Mouse (Mus musculus): ENCODE data around the gene Kcnip3. TPM values are rescaled to one million over a fixed set of nuclear protein-coding genes. Genes with fewer than 3 reads are reported as not detected.
A peak's percentile ranks its signal among the peaks of the same experiment; 100 is the strongest.

Gene Kcnip3
- 3.5 and 4.0 TPM in 2 replicates for polyA plus RNA-seq (2015; fragmentation: Nextera tagmentation; extraction: Ambion mirVana)

- Histone ChIP-seq H3K4me2 (peak within 1 kb of the TSS; percentile 62), H3K27ac (0 out of 2 replicates have a peak within 1 kb of the TSS, but pooled peaks have one; percentile 19), H3K36me3 (no peaks in the 10 kb centered on the region), H3K4me1 (peaks cover 17% of the 10 kb centered on the region), H3K9ac (peak within 1 kb of the TSS; percentile 23; the same call in 1 of the 2 replicates), H3K4me3 (replicated peaks) (peak within 1 kb of the TSS; percentile 37), H3K27me3 (peaks cover 5% of the 10 kb centered on the region; the same call in 1 of the 2 replicates), H3K9me3 (replicated peaks) (no peaks in the 10 kb centered on the region)
- peak; percentile 77 for ATAC-seq (replicated peaks; ENCODE audit: low FRiP score)
- 3% methylated on average over 10 of the region's 10 CpGs for WGBS
Measured at GRCm38 (mm10) chr2:127522006-127522441, at the start of gene Kcnip3. TSS of gene Kcnip3 (minus strand) at chr2:127522094.

GRCm38 (mm10) chr2:127559070-127559966 is 37.4 kb upstream of the Kcnip3 start:
- Histone ChIP-seq H3K4me2 (peak overlapping the region; percentile 42), H3K4me1 (0 out of 2 replicates have a peak, but pooled peaks cover 3% of the 10 kb centered on the region), H3K27me3 (peaks cover 33% of the 10 kb centered on the region), H3K9ac (no peak overlapping the region), H3K4me3 (replicated peaks) (0 out of 2 replicates have a peak overlapping the region, but pooled peaks have one; percentile 1), H3K27ac (no peak overlapping the region), H3K9me3 (replicated peaks) (no peaks in the 10 kb centered on the region), H3K36me3 (no peaks in the 10 kb centered on the region)
- ATAC-seq (replicated peaks; ENCODE audit: low FRiP score), result peak; percentile 97
- 16% methylated on average over 18 of the region's 18 CpGs for WGBS

DNA sequence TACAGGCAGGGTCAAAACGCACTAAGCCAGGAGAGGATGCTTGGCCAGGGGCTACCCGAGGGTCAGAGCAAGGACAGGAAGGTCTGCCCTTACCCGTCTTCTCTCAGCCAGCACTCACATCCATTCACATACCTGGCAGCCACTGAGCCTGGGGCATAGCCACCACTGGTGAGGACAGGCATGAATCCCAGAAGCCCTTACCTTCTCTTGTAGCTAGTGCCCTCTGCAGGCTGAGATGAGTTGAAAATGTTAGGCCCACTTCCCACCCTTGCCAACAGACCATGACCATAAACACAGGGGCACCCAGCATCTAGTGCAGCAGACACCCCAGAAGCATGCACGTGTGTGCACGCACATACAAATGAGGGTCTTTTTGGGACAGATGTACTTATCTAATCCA is 29.2 kb upstream of the Kcnip3 start:
- Histone ChIP-seq H3K9ac (no peak overlapping the region), H3K27me3 (no peaks in the 10 kb centered on the region), H3K4me2 (no peak overlapping the region), H3K36me3 (no peaks in the 10 kb centered on the region), H3K4me3 (replicated peaks) (no peak overlapping the region), H3K9me3 (replicated peaks) (no peaks in the 10 kb centered on the region), H3K4me1 (no peaks in the 10 kb centered on the region), H3K27ac (no peak overlapping the region)
- ATAC-seq (replicated peaks; ENCODE audit: low FRiP score), result no peak
- WGBS, result 55% methylated on average over 5 of the region's 5 CpGs

- Histone ChIP-seq H3K36me3 (no peaks in the 10 kb centered on the region), H3K9ac (no peak overlapping the region), H3K4me1 (no peaks in the 10 kb centered on the region), H3K27me3 (no peaks in the 10 kb centered on the region), H3K9me3 (replicated peaks) (no peaks in the 10 kb centered on the region), H3K4me3 (replicated peaks) (no peak overlapping the region), H3K27ac (no peak overlapping the region), H3K4me2 (no peak overlapping the region)
- no peak for ATAC-seq (replicated peaks; ENCODE audit: low FRiP score)
- 73% methylated on average over 1 of the region's 1 CpGs for WGBS
Measured at GRCm38 (mm10) chr2:127550446-127550845, 28.6 kb upstream of the Kcnip3 start.

GRCm38 (mm10) chr2:127549711-127550110 is 27.8 kb upstream of the Kcnip3 start:
- Histone ChIP-seq H3K4me2 (no peak overlapping the region), H3K4me3 (replicated peaks) (no peak overlapping the region), H3K4me1 (no peaks in the 10 kb centered on the region), H3K9ac (no peak overlapping the region), H3K27me3 (no peaks in the 10 kb centered on the region), H3K27ac (no peak overlapping the region), H3K9me3 (replicated peaks) (no peaks in the 10 kb centered on the region), H3K36me3 (no peaks in the 10 kb centered on the region)
- ATAC-seq (replicated peaks; ENCODE audit: low FRiP score), result no peak

GRCm38 (mm10) chr2:127548342-127549074 is 26.6 kb upstream of the Kcnip3 start:
- no peaks in the 10 kb centered on the region for H3K9me3 ChIP-seq (replicated peaks)
- no peak overlapping the region for H3K4me3 ChIP-seq (replicated peaks)
- H3K27me3 ChIP-seq, result peaks cover 1% of the 10 kb centered on the region
- no peak overlapping the region for H3K27ac ChIP-seq
- ATAC-seq (replicated peaks; ENCODE audit: low FRiP score), result no peak
- H3K4me1 ChIP-seq, result no peaks in the 10 kb centered on the region
- H3K4me2 ChIP-seq, result no peak overlapping the region
- H3K36me3 ChIP-seq, result no peaks in the 10 kb centered on the region
- 80% methylated on average over 5 of the region's 5 CpGs for WGBS
- no peak overlapping the region for H3K9ac ChIP-seq

DNA sequence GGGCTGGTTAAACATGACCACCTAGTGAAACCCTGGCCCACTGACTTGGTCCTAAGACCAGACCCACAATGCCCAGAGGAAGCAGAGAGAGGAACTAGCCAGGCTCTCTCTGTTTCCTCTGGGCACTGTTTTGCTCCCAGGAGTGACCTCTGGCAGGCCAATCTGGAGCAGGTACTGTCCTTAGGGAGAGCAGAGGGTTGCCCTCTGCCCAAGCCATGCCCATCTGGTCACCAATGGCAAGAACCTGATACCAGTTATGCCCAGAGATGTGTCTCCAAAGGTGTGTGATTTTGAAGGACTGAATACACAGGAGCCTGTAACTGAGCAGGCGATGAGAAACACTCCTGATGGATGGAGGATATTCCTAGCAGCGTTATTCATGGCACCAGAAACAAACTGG is 19.8 kb upstream of the Kcnip3 start:
- Histone ChIP-seq H3K4me2 (no peak overlapping the region), H3K9ac (no peak overlapping the region), H3K36me3 (no peaks in the 10 kb centered on the region), H3K9me3 (replicated peaks) (no peaks in the 10 kb centered on the region), H3K4me3 (replicated peaks) (no peak overlapping the region), H3K27ac (no peak overlapping the region), H3K27me3 (peaks cover 57% of the 10 kb centered on the region), H3K4me1 (peaks cover 8% of the 10 kb centered on the region)
- ATAC-seq (replicated peaks; ENCODE audit: low FRiP score), result no peak
- WGBS, result 91% methylated on average over 2 of the region's 2 CpGs

GRCm38 (mm10) chr2:127541185-127541584 is 19.3 kb upstream of the Kcnip3 start, which contains the start of gene Prom2:
TSS of gene Prom2 (minus strand) at chr2:127541467.
- peak within 1 kb of the TSS; percentile 38; the same call in 1 of the 2 replicates for H3K27ac ChIP-seq
- WGBS, result 3% methylated on average over 29 of the region's 29 CpGs
- peak within 1 kb of the TSS; percentile 32 for H3K4me3 ChIP-seq (replicated peaks)
- H3K9me3 ChIP-seq (replicated peaks), result no peaks in the 10 kb centered on the region
- H3K36me3 ChIP-seq, result no peaks in the 10 kb centered on the region
- peaks cover 8% of the 10 kb centered on the region for H3K4me1 ChIP-seq
- H3K9ac ChIP-seq, result no peak within 1 kb of the TSS
- peaks cover 57% of the 10 kb centered on the region for H3K27me3 ChIP-seq
- H3K4me2 ChIP-seq, result peak within 1 kb of the TSS; percentile 56
- ATAC-seq (replicated peaks; ENCODE audit: low FRiP score), result peak; percentile 71

GRCm38 (mm10) chr2:127539494-127539893 is 17.6 kb upstream of the Kcnip3 start:
- 20% methylated on average over 4 of the region's 4 CpGs for WGBS
- no peak overlapping the region for H3K4me3 ChIP-seq (replicated peaks)
- H3K4me2 ChIP-seq, result no peak overlapping the region
- H3K27ac ChIP-seq, result no peak overlapping the region
- H3K9me3 ChIP-seq (replicated peaks), result no peaks in the 10 kb centered on the region
- peaks cover 8% of the 10 kb centered on the region for H3K4me1 ChIP-seq
- H3K9ac ChIP-seq, result no peak overlapping the region
- H3K36me3 ChIP-seq, result no peaks in the 10 kb centered on the region
- H3K27me3 ChIP-seq, result peaks cover 57% of the 10 kb centered on the region
- no peak for ATAC-seq (replicated peaks; ENCODE audit: low FRiP score)

DNA sequence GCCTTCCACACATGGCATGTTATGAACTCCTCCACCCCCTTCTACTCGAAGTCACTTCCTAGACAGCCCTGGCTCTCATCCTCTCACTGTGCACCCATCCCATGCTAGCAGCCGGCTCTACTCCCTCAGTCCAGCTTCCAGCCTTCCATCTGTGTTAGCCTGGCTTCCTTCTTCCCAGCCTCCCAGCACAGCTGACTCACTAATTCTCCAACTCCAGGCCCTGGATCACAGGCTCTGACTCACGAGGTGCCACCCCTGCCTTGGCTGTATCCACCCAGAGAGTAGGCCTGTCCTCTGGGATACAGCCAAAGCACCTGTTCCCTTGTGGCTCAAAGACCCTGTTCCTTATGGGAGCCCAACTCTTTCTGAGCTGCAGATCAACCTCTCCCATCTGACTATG is 15.7 kb upstream of the Kcnip3 start:
- Histone ChIP-seq H3K4me3 (replicated peaks) (no peak overlapping the region), H3K36me3 (no peaks in the 10 kb centered on the region), H3K9ac (no peak overlapping the region), H3K27ac (no peak overlapping the region), H3K4me1 (peaks cover 8% of the 10 kb centered on the region), H3K9me3 (replicated peaks) (no peaks in the 10 kb centered on the region), H3K4me2 (no peak overlapping the region), H3K27me3 (peaks cover 46% of the 10 kb centered on the region)
- ATAC-seq (replicated peaks; ENCODE audit: low FRiP score), result no peak
- WGBS, result 68% methylated on average over 3 of the region's 3 CpGs

DNA sequence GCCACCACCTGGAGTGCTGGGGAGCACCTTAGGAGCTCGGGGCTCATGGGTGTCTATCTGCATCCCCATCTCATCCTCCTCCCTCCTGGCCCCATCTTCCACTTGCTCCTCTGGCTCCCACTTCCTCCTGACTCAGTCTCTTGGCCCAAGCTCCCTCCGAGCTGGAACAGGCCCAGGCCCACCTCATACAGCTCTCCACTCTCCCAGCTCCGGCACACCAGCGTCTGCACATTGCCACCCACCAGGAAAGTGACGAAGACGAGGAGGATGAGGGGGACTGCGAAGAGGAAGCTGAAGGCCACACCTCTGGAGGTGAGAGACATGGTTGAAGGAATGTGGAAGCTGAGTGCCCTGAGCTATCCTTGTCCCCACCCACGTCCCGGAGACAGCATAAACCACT is 13.5 kb upstream of the Kcnip3 start:
- Histone ChIP-seq H3K4me1 (no peaks in the 10 kb centered on the region), H3K9ac (no peak overlapping the region), H3K9me3 (replicated peaks) (no peaks in the 10 kb centered on the region), H3K27me3 (peaks cover 24% of the 10 kb centered on the region), H3K4me2 (no peak overlapping the region), H3K36me3 (no peaks in the 10 kb centered on the region), H3K4me3 (replicated peaks) (no peak overlapping the region), H3K27ac (no peak overlapping the region)
- ATAC-seq (replicated peaks; ENCODE audit: low FRiP score), result no peak
- WGBS, result 78% methylated on average over 9 of the region's 9 CpGs

DNA sequence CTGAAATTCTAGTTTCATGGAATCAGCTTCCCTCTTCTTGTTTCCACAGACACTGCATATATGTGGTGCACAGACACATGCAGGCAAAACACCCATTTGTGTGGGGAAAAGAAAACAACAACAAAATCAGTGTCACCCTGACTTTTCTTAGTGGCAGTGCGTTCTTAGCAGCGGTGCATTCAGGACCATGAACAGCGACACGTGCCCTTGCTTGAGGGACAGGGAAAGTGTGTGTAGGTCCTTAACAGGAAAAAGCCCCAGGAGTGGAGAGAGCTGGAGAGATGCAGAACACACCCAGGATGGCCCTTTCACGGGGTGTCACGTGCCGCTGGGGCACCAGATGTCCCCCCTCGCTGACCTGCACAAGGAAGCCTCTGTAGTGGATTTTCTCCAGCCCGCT is 10.5 kb upstream of the Kcnip3 start:
- H3K36me3 ChIP-seq, result no peaks in the 10 kb centered on the region
- H3K27me3 ChIP-seq, result no peaks in the 10 kb centered on the region
- H3K9ac ChIP-seq, result no peak overlapping the region
- H3K4me1 ChIP-seq, result no peaks in the 10 kb centered on the region
- no peak overlapping the region for H3K4me2 ChIP-seq
- no peak overlapping the region for H3K27ac ChIP-seq
- no peaks in the 10 kb centered on the region for H3K9me3 ChIP-seq (replicated peaks)
- no peak overlapping the region for H3K4me3 ChIP-seq (replicated peaks)
- WGBS, result 12% methylated on average over 9 of the region's 9 CpGs
- no peak for ATAC-seq (replicated peaks; ENCODE audit: low FRiP score)

All from kidney, embryonic 15.5 days (tissue).